ENCODE assay signal across 9 mouse cellular contexts in the genomic region with DNA sequence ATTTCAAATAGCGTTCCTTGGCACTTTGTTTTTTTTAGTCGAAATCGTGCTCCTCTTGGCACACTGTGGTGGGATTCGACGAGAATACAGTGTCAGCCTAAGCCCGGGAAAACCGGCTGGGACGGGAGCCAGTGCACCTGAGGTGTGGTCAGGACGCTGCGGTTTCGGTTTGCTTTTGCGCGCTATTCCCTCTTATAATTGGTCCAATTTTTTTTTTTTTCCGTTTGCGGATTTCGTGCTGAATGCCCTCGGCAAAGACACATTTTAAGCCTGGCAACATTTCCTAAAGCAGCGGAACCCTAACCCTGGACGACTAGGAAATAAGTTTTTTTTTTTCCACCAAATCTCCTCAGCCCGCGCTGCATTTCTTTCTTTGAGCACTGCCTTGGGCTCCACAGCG. TPM values are rescaled to one million over a fixed set of nuclear protein-coding genes. Genes with fewer than 3 reads are reported as not detected.
DNase-seq lines count a peak whose midpoint lies in the region; ATAC-seq and TF ChIP-seq lines count a peak whose summit lies in the region.
"Not testable (repeated sequence)": the region's sequence is repeated elsewhere in the genome, so short reads cannot be mapped to it uniquely, and the experiment has no call there.
"Had no signal": no experiment of that assay in that cellular context is flagged by ENCODE, and none has a peak within 500 bp of the region (broad histone marks: within the 10 kb centered on the region; RNA-seq: fewer than 3 reads in every experiment).

No protein-coding gene starts in this region.

- DNase-seq in cerebellum, adult 2 months = peak; percentile 5 to 35
- peak; percentile 46 for DNase-seq in kidney, adult 18-20 months
- peak; percentile 8 for DNase-seq in lung, postnatal 25 days (ENCODE audit: low spot score)
- peak; percentile 2 to 23 for DNase-seq in urinary bladder, adult 18-20 months (ENCODE audit: low spot score in 2 of 2)

- ATAC-seq in forebrain, embryonic 13.5 days = peak; percentile 28
- not testable (repeated sequence) for ATAC-seq in heart, embryonic 16.5 days (replicated peaks; ENCODE audit: extremely low read depth, insufficient read depth, low FRiP score); limb, embryonic 13.5 days (ENCODE audit: low FRiP score, low read depth); neural tube, embryonic 15.5 days (ENCODE audit: low FRiP score)

- H3K27ac ChIP-seq in cerebellum, adult 2 months (ENCODE audit: insufficient read depth, low read length); forebrain, embryonic 13.5 days; heart, embryonic 16.5 days (ENCODE audit: low read length); limb, embryonic 13.5 days; neural tube, embryonic 15.5 days (replicated peaks): not testable (repeated sequence)

- not testable (repeated sequence) for H3K36me3 ChIP-seq in forebrain, embryonic 13.5 days (ENCODE audit: poor library complexity, severe bottlenecking); heart, embryonic 16.5 days (ENCODE audit: control insufficient read depth, insufficient read depth); limb, embryonic 13.5 days; neural tube, embryonic 15.5 days

- not testable (repeated sequence) for H3K4me1 ChIP-seq in cerebellum, adult 2 months (ENCODE audit: control insufficient read depth, insufficient read depth, low read length); forebrain, embryonic 13.5 days; heart, embryonic 16.5 days (ENCODE audit: control insufficient read depth, insufficient read depth, low read length); limb, embryonic 13.5 days; neural tube, embryonic 15.5 days

- not testable (repeated sequence) for TF ChIP-seq CTCF in cerebellum, adult 2 months (IDR thresholded peaks at IDR 0.05; ENCODE audit: borderline replicate concordance, insufficient read depth, low read depth, low read length)

- WGBS in cerebellum, adult 2 months = 1% methylated on average over 21 of the region's 22 CpGs
- WGBS in forebrain, embryonic 13.5 days = under 1% methylated on average over 21 of the region's 22 CpGs
- WGBS in heart, embryonic 16.5 days = 0% methylated on average over 21 of the region's 22 CpGs
- WGBS in limb, embryonic 13.5 days = under 1% methylated on average over 21 of the region's 22 CpGs
- WGBS in neural tube, embryonic 15.5 days = 1% methylated on average over 21 of the region's 22 CpGs

- not testable (repeated sequence) for H3K27me3 ChIP-seq in cerebellum, adult 2 months (ENCODE audit: control insufficient read depth, insufficient read depth, low read length); forebrain, embryonic 13.5 days; heart, embryonic 16.5 days (ENCODE audit: control insufficient read depth, insufficient read depth, low read length); limb, embryonic 13.5 days; neural tube, embryonic 15.5 days (replicated peaks)

- not testable (repeated sequence) for H3K9me3 ChIP-seq in forebrain, embryonic 13.5 days (replicated peaks); heart, embryonic 16.5 days (replicated peaks; ENCODE audit: control insufficient read depth, low read length); limb, embryonic 13.5 days; neural tube, embryonic 15.5 days (replicated peaks)

- TF ChIP-seq POLR2A in cerebellum, adult 2 months (IDR thresholded peaks at IDR 0.05; ENCODE audit: borderline replicate concordance, insufficient read depth, low read length) = not testable (repeated sequence)

- H3K4me2 ChIP-seq in forebrain, embryonic 13.5 days = peak overlapping the region; percentile 38
- peak overlapping the region; percentile 56 for H3K4me2 ChIP-seq in heart, embryonic 16.5 days (ENCODE audit: low read depth, low read length)
- H3K4me2 ChIP-seq in limb, embryonic 13.5 days (replicated peaks) = peak overlapping the region; percentile 46
- peak overlapping the region; percentile 31 for H3K4me2 ChIP-seq in neural tube, embryonic 15.5 days

- not testable (repeated sequence) for H3K9ac ChIP-seq in forebrain, embryonic 13.5 days; heart, embryonic 16.5 days (ENCODE audit: low read length); limb, embryonic 13.5 days; neural tube, embryonic 15.5 days (replicated peaks)

- H3K4me3 ChIP-seq in cerebellum, adult 2 months (replicated peaks; ENCODE audit: insufficient read depth, low read depth, low read length) = not testable (repeated sequence)
- H3K4me3 ChIP-seq in forebrain, embryonic 13.5 days = 0 out of 2 replicates have a peak overlapping the region, but pooled peaks have one; percentile 3
- peak overlapping the region; percentile 40 for H3K4me3 ChIP-seq in heart, embryonic 16.5 days (ENCODE audit: low read length)
- peak overlapping the region; percentile 20 for H3K4me3 ChIP-seq in limb, embryonic 13.5 days
- 0 out of 2 replicates have a peak overlapping the region, but pooled peaks have one; percentile 4 for H3K4me3 ChIP-seq in neural tube, embryonic 15.5 days (replicated peaks)

RNA-seq across cellular contexts. Expression of gene B020031M17Rik, which starts 15.4 kb away (rescaled TPM):
- polyA plus RNA-seq in cerebellum, adult 2 months (2012; rRNA removed) = not detected in 2 replicates
- not detected in 2 replicates for polyA plus RNA-seq in forebrain, embryonic 13.5 days (2015; fragmentation: Nextera tagmentation; extraction: Ambion mirVana)
- not detected in 2 replicates for polyA plus RNA-seq in heart, embryonic 16.5 days (2015; fragmentation: Nextera tagmentation; extraction: Ambion mirVana)
- not detected in 2 replicates for polyA plus RNA-seq in limb, embryonic 13.5 days (2015; fragmentation: Nextera tagmentation; extraction: Ambion mirVana)
- polyA plus RNA-seq in neural tube, embryonic 15.5 days (2015; fragmentation: Nextera tagmentation; extraction: Ambion mirVana) = not detected in 2 replicates
- polyA plus RNA-seq: large intestine, adult 2 months had no signal

RNA-seq across cellular contexts. Expression of gene Gm21761, which starts 36.9 kb away (rescaled TPM):
- not detected in 2 replicates for polyA plus RNA-seq in cerebellum, adult 2 months (2012; rRNA removed)
- not detected in 2 replicates for polyA plus RNA-seq in forebrain, embryonic 13.5 days (2015; fragmentation: Nextera tagmentation; extraction: Ambion mirVana)
- polyA plus RNA-seq in heart, embryonic 16.5 days (2015; fragmentation: Nextera tagmentation; extraction: Ambion mirVana) = not detected in 2 replicates
- polyA plus RNA-seq in limb, embryonic 13.5 days (2015; fragmentation: Nextera tagmentation; extraction: Ambion mirVana) = not detected in 2 replicates
- not detected in 2 replicates for polyA plus RNA-seq in neural tube, embryonic 15.5 days (2015; fragmentation: Nextera tagmentation; extraction: Ambion mirVana)
- polyA plus RNA-seq: large intestine, adult 2 months had no signal
